Mouse (Mus musculus): ENCODE results near the gene Nfkbia. TPM values are rescaled to one million over a fixed set of nuclear protein-coding genes. Genes with fewer than 3 reads are reported as not detected.

Nfkbia gene
- polyA plus RNA-seq, 1 experiment from 2014 or later: 63.9 TPM

DNA sequence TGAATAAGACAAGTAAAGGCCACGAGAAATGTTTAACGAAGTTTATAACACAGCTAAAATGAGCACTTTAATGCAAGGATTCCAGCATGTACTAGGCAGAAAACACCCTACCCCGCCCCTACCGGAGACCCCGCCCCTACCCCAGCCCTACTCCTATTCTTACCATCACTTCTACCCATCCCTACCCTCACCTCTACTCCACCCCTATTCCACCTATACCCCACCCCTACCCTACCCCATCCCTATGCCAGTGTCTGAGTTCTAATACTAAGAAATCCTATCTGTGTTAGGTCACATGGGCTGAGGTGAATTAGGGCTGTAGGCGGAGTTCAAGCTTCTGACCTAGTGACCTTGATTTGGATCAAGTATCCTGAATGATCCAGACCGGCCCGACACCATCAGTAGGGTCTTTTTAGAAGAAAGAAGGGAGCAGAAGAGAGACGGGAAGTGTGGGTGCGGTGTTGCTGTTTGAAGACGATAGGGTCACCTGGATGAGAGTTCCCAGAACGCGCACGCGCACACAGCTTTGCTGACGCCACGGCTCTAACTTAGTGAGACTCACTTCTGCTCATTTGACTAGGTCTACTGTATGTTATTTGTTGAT is 15.0 kb upstream of the Nfkbia start:
- Histone ChIP-seq H3K9me3 (ENCODE audit: control insufficient read depth, low read length) (no peaks in the 10 kb centered on the region), H3K36me3 (replicated peaks; ENCODE audit: control insufficient read depth, insufficient read depth) (no peaks in the 10 kb centered on the region), H3K4me1 (replicated peaks; ENCODE audit: control insufficient read depth, insufficient read depth, low read length) (no peaks in the 10 kb centered on the region), H3K9ac (no peak overlapping the region), H3K4me3 (replicated peaks; ENCODE audit: low read length) (no peak overlapping the region), H3K4me2 (replicated peaks) (no peak overlapping the region), H3K27me3 (ENCODE audit: control insufficient read depth, insufficient read depth, low read length) (no peaks in the 10 kb centered on the region), H3K27ac (no peak overlapping the region)
- ATAC-seq (ENCODE audit: low FRiP score): no peak
- no peak for DNase-seq (ENCODE audit: low spot score)
- WGBS: 88% methylated on average over 17 of the region's 17 CpGs

DNA sequence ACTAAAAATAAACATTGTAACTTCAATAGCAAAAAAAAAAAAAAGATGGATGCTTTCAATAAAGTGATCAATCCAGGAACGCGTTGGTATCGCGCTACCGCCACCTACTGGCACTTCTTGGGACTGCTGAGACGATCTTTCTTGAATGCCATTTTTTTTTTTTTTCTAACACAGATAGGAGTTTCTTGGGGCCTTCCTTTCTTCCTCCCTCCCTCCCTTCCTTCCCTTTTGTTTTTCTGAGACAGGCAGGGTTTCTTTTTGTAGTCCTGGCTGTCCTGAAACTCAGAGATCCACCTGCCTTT is 13.5 kb upstream of the Nfkbia start:
- no peaks in the 10 kb centered on the region for H3K9me3 ChIP-seq (ENCODE audit: control insufficient read depth, low read length)
- no peaks in the 10 kb centered on the region for H3K36me3 ChIP-seq (replicated peaks; ENCODE audit: control insufficient read depth, insufficient read depth)
- no peaks in the 10 kb centered on the region for H3K4me1 ChIP-seq (replicated peaks; ENCODE audit: control insufficient read depth, insufficient read depth, low read length)
- H3K9ac ChIP-seq: no peak overlapping the region
- no peak for ATAC-seq (ENCODE audit: low FRiP score)
- H3K27ac ChIP-seq: no peak overlapping the region
- DNase-seq (ENCODE audit: low spot score): peak; percentile 94
- no peak overlapping the region for H3K4me2 ChIP-seq (replicated peaks)
- under 1% methylated on average over 6 of the region's 6 CpGs for WGBS
- H3K27me3 ChIP-seq (ENCODE audit: control insufficient read depth, insufficient read depth, low read length): no peaks in the 10 kb centered on the region
- H3K4me3 ChIP-seq (replicated peaks; ENCODE audit: low read length): no peak overlapping the region

DNA sequence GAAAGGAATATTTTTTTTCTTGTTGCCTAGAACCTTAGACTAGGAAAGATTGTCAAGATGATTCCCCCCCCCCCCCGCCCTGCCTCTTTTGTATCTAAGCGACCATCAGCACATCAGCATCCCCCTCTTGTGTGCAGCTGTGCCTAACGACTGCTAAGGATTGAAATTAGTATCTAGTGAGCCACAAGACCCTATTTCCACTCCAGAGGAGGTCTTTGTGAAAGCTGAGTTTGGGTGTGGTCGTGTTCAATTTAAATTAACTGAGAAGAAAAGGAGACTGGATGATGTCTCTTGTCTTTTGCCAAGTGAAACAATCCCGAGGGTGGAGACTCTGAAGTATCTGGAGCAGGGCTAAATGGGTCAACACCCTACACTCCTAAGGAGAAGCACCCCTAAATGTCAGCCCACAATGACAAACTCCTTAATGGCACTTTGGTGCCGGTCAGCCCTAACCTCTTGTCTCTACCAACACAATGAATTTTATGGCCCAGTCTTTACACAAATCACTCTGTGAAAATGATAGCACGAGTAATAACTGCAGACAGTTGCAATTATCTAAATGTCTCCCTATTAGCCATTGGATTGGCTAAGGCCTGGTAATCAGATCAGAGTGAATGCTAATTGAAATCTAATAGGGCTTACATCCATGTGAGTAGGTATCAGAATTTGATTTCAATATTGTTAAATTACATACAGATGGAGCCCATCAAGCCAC is 13.0 kb upstream of the Nfkbia start:
- 44% methylated on average over 7 of the region's 7 CpGs for WGBS

DNA sequence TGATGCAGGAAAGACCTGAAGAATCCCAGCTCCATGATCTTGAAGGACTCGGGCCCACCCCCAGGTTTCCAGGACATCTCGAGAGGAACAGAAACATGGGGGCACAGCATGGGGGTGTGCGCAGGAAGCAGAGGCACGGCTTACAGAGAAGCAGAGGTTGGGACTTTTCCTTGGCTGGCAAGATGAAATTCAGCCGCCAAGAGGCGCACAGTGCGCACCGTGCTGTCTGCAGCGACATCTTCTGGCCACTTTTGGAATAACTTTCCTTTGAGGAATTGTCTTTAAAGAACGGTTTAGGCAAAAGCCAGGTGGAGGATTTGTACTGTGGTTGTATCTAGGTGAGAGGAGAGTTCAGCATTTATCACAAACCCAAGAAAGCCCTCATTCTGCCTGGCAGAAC is 6.6 kb upstream of the Nfkbia start:
- DNase-seq (ENCODE audit: low spot score) (peak; percentile 96), ATAC-seq (ENCODE audit: low FRiP score) (peak; percentile 80)
- H3K36me3 ChIP-seq (replicated peaks; ENCODE audit: control insufficient read depth, insufficient read depth): no peaks in the 10 kb centered on the region
- H3K9ac ChIP-seq: 0 out of 2 replicates have a peak overlapping the region, but pooled peaks have one; percentile 24
- 2% methylated on average over 10 of the region's 10 CpGs for WGBS
- H3K4me1 ChIP-seq (replicated peaks; ENCODE audit: control insufficient read depth, insufficient read depth, low read length): no peaks in the 10 kb centered on the region
- peak overlapping the region; percentile 33; the same call in 1 of the 2 replicates for H3K4me2 ChIP-seq (replicated peaks)
- no peak overlapping the region for H3K27ac ChIP-seq
- H3K9me3 ChIP-seq (ENCODE audit: control insufficient read depth, low read length): no peaks in the 10 kb centered on the region
- H3K4me3 ChIP-seq (replicated peaks; ENCODE audit: low read length): no peak overlapping the region
- H3K27me3 ChIP-seq (ENCODE audit: control insufficient read depth, insufficient read depth, low read length): no peaks in the 10 kb centered on the region

More for the DNA sequence above, 13.0 kb upstream of the Nfkbia start:
- ATAC-seq (ENCODE audit: low FRiP score) (peak; percentile 46), DNase-seq (ENCODE audit: low spot score) (no peak)
- Histone ChIP-seq H3K36me3 (replicated peaks; ENCODE audit: control insufficient read depth, insufficient read depth) (no peaks in the 10 kb centered on the region), H3K4me3 (replicated peaks; ENCODE audit: low read length) (no peak overlapping the region), H3K27me3 (ENCODE audit: control insufficient read depth, insufficient read depth, low read length) (no peaks in the 10 kb centered on the region), H3K4me1 (replicated peaks; ENCODE audit: control insufficient read depth, insufficient read depth, low read length) (no peaks in the 10 kb centered on the region), H3K9ac (no peak overlapping the region), H3K4me2 (replicated peaks) (no peak overlapping the region), H3K9me3 (ENCODE audit: control insufficient read depth, low read length) (no peaks in the 10 kb centered on the region), H3K27ac (no peak overlapping the region)

DNA sequence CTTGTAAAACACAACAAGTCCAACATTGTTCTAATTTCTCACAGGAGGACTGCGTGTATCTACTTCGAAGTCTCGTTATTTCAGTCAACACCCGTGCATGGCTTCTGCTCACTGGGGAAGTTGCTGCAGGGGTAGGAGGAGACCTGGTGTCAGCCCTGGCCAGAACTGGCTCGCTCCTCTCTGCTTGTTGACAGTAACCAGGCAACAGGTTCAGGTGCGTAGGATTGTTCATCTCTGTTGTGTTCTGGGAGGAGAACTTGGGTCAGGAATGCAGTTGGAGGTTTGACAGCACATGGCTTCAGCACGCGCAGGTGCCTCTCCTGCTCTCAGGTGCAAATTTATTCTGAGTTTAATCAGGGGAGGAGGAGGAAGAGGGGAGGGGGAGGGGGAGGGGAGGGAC is 5.3 kb upstream of the Nfkbia start:
- H3K9me3 ChIP-seq (ENCODE audit: control insufficient read depth, low read length): no peaks in the 10 kb centered on the region
- 61% methylated on average over 8 of the region's 8 CpGs for WGBS
- no peak overlapping the region for H3K4me2 ChIP-seq (replicated peaks)
- no peak for DNase-seq (ENCODE audit: low spot score)
- H3K9ac ChIP-seq: no peak overlapping the region
- H3K4me1 ChIP-seq (replicated peaks; ENCODE audit: control insufficient read depth, insufficient read depth, low read length): peaks cover 5% of the 10 kb centered on the region; the same call in 1 of the 2 replicates
- H3K4me3 ChIP-seq (replicated peaks; ENCODE audit: low read length): no peak overlapping the region
- ATAC-seq (ENCODE audit: low FRiP score): no peak
- no peak overlapping the region for H3K27ac ChIP-seq
- H3K27me3 ChIP-seq (ENCODE audit: control insufficient read depth, insufficient read depth, low read length): no peaks in the 10 kb centered on the region
- no peaks in the 10 kb centered on the region for H3K36me3 ChIP-seq (replicated peaks; ENCODE audit: control insufficient read depth, insufficient read depth)

DNA sequence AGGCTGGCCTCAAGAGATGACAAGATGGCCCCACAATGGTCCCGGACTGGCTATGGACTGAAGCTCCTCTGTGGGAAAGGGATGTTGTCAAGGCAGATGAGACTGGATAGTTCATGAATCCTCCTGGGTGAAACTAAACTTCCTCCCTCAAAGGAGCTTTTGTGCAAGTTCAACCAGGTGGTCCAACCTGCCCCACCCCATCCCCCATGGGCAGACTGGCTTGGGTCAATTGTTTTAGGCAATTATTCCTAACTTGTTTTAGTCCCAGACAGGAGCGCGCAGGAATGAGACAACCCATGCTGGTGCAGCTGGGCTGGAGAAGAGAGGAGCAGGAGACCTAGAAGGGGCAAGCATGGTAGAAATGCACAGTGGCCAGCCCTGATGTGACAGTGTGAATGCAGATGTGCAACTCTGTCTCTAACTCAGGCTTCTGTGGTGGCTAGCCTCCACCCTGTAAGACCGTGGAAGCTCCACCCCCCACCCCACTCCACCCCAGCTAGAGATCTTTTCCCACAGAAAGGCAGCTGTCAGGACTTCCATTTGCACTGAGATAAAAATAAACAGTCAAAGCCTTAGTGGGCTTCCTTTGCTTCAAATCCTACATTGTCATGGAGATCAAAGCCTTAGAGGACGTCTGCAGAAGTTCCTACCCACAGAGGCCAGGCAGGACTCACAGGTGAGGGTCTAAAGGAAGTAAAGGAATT is 3.6 kb upstream of the Nfkbia start:
- Histone ChIP-seq H3K4me1 (replicated peaks; ENCODE audit: control insufficient read depth, insufficient read depth, low read length) (peaks cover 10% of the 10 kb centered on the region), H3K4me2 (replicated peaks) (no peak overlapping the region), H3K4me3 (replicated peaks; ENCODE audit: low read length) (no peak overlapping the region), H3K9me3 (ENCODE audit: control insufficient read depth, low read length) (no peaks in the 10 kb centered on the region), H3K9ac (no peak overlapping the region), H3K27me3 (ENCODE audit: control insufficient read depth, insufficient read depth, low read length) (no peaks in the 10 kb centered on the region), H3K27ac (no peak overlapping the region), H3K36me3 (replicated peaks; ENCODE audit: control insufficient read depth, insufficient read depth) (no peaks in the 10 kb centered on the region)
- no peak for DNase-seq (ENCODE audit: low spot score)
- no peak for ATAC-seq (ENCODE audit: low FRiP score)
- 62% methylated on average over 5 of the region's 5 CpGs for WGBS

DNA sequence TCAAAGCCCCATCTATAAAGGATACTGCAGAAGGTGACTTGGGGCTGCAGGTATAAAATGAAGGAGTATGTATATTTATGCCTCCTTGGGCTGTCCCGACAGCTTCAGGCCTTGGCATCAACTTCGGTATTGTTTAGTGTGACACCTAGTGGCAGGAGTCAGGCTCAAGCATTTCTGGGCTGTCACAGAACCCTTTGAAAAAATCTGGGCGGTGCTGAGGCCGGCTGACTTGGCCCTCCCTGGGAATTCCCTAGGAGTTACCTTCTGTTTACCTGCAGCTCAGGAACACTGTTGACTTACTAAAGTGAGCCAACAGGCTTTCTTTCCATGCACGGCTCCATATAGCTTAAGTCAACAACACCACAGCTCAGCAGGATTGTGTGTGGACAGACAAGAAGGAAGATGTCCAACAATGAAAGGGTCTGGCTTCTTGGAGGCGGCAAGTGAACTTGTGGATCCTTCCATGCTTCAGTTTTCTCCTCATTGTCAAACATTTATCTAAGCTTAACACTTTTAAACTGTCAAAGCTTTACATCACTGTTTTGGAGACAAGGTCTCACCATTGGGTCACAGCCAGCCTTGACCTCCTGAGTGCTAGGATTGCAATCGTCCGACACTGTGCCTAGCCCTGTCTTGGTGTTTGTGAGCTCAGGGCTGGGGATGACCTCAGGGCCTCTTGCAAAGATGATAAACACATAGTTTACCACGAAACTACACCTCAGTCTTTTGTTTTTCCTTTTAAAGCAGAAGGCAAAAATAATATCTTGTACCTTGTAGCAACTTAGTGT is 2.9 kb upstream of the Nfkbia start:
- no peaks in the 10 kb centered on the region for H3K9me3 ChIP-seq (ENCODE audit: control insufficient read depth, low read length)
- no peak overlapping the region for H3K27ac ChIP-seq
- 39% methylated on average over 9 of the region's 9 CpGs for WGBS
- H3K27me3 ChIP-seq (ENCODE audit: control insufficient read depth, insufficient read depth, low read length): no peaks in the 10 kb centered on the region
- ATAC-seq (ENCODE audit: low FRiP score) (no peak), DNase-seq (ENCODE audit: low spot score) (peak; percentile 80)
- H3K4me1 ChIP-seq (replicated peaks; ENCODE audit: control insufficient read depth, insufficient read depth, low read length): peaks cover 18% of the 10 kb centered on the region
- H3K36me3 ChIP-seq (replicated peaks; ENCODE audit: control insufficient read depth, insufficient read depth): peaks cover 7% of the 10 kb centered on the region
- H3K4me3 ChIP-seq (replicated peaks; ENCODE audit: low read length): no peak overlapping the region
- no peak overlapping the region for H3K9ac ChIP-seq
- H3K4me2 ChIP-seq (replicated peaks): no peak overlapping the region

DNA sequence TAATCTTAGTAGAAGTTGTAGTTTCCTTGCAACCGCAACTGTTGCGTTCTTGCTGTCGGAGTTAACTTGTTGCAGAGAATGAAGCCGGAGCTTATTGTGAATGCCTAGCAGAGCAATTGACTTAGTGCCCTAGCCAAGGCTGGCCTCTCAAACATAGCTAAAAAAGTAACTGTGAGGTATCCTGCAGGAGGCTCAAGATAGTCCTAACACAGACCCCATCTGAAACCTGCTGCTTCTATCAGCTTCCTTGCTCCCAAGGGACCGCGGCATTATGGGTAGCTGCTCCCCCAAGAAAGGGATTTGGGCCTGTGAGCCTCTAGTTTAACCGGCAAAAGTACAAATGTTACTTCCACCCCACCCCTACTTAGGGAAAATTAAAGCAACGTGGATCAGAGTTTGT is 934 bp upstream of the Nfkbia start:
- Histone ChIP-seq H3K4me2 (replicated peaks) (peak overlapping the region; percentile 86), H3K4me1 (replicated peaks; ENCODE audit: control insufficient read depth, insufficient read depth, low read length) (peaks cover 23% of the 10 kb centered on the region), H3K9ac (no peak overlapping the region), H3K27ac (no peak overlapping the region), H3K36me3 (replicated peaks; ENCODE audit: control insufficient read depth, insufficient read depth) (peaks cover 27% of the 10 kb centered on the region), H3K9me3 (ENCODE audit: control insufficient read depth, low read length) (no peaks in the 10 kb centered on the region), H3K27me3 (ENCODE audit: control insufficient read depth, insufficient read depth, low read length) (no peaks in the 10 kb centered on the region), H3K4me3 (replicated peaks; ENCODE audit: low read length) (peak overlapping the region; percentile 84; the same call in 1 of the 2 replicates)
- ATAC-seq (ENCODE audit: low FRiP score): no peak
- WGBS: 39% methylated on average over 8 of the region's 8 CpGs
- no peak for DNase-seq (ENCODE audit: low spot score)

DNA sequence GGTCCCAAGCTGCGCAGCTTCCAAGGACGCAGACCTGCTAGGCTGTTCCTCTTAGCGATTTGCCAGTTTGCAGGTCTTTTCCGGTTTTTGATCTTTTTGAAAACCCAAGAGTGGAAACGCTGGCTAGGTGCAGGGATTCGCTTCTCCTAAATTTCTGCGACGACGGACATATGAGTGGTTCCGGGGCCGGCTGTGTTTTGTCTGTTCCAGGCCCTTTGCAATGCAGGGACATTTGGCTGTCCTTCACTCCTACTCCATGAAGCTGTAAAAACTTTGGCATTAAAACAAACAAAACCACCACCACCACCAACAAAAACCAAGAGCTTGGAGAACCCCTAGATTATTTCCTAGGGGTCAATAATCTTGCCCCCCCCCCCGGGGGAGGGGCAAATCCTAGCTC is 494 bp upstream of the Nfkbia start:
- no peak for DNase-seq (ENCODE audit: low spot score)
- peak overlapping the region; percentile 93 for H3K9ac ChIP-seq
- H3K27ac ChIP-seq: peak overlapping the region; percentile 98
- H3K9me3 ChIP-seq (ENCODE audit: control insufficient read depth, low read length): no peaks in the 10 kb centered on the region
- peak overlapping the region; percentile 86 for H3K4me2 ChIP-seq (replicated peaks)
- WGBS: under 1% methylated on average over 12 of the region's 12 CpGs
- H3K36me3 ChIP-seq (replicated peaks; ENCODE audit: control insufficient read depth, insufficient read depth): peaks cover 31% of the 10 kb centered on the region
- H3K4me3 ChIP-seq (replicated peaks; ENCODE audit: low read length): peak overlapping the region; percentile 84
- no peaks in the 10 kb centered on the region for H3K27me3 ChIP-seq (ENCODE audit: control insufficient read depth, insufficient read depth, low read length)
- no peak for ATAC-seq (ENCODE audit: low FRiP score)
- peaks cover 23% of the 10 kb centered on the region for H3K4me1 ChIP-seq (replicated peaks; ENCODE audit: control insufficient read depth, insufficient read depth, low read length)
